Mouse (Mus musculus): ENCODE measurements around the gene Crmp1. TPM values are rescaled to one million over a fixed set of nuclear protein-coding genes. Genes with fewer than 3 reads are reported as not detected.

The Crmp1 gene
- polyA plus RNA-seq, 1 experiment from 2014 or later: 15.6 TPM

DNA sequence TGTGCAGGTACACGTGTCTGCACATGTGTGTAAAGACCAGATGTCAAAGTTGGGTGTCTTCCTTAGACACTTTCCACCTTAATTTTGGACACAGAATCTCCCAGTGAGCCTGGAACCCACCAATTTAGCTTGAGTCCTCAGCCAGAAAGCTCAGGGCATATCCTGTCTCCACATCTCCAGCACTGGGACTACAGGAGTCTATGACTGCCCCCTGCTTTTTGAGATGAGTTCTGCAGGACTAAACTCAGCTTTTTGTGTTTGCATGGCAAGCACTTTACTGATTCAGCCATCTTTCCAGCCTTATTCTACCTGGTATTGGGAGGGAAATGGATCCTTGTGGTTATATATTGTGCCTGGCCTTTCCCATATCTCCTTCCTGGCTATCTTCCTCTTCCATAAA, 36.3 kb upstream of the Crmp1 start:
- Histone ChIP-seq H3K27me3 (ENCODE audit: insufficient read depth, low read length) (no peaks in the 10 kb centered on the region), H3K27ac (ENCODE audit: low read depth) (no peak overlapping the region), H3K4me3 (ENCODE audit: low read depth, low read length) (no peak overlapping the region), H3K9me3 (ENCODE audit: low read depth, low read length) (no peaks in the 10 kb centered on the region), H3K36me3 (ENCODE audit: insufficient read depth) (no peaks in the 10 kb centered on the region), H3K4me1 (ENCODE audit: insufficient read depth) (no peaks in the 10 kb centered on the region), H3K9ac (no peak overlapping the region), H3K4me2 (no peak overlapping the region)
- WGBS: 68% methylated on average over 1 of the region's 1 CpGs
- ATAC-seq (ENCODE audit: insufficient read depth) (no peak), DNase-seq (peak; percentile 39)
- peak; percentile 40 for TF ChIP-seq CTCF (IDR thresholded peaks at IDR 0.05; ENCODE audit: low read depth)

DNA sequence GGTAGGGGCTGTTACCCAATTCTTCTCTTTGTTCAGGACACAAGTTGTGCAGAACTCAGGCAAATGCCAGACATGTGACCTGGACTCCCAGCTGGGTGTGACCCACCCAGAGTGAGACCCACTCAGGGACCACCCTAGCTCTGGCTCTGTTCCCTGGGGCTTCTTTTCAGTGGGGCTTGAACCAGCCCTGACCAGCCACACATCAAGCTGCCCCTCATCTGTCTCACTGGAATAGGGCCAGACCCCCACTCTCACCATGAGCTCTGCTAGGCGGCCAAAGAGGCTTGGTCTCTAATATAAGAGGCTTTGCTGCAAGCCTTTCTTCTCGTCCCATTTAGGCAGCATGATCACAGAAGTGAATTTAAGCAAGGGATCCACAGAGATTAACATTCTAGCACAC, 35.4 kb upstream of the Crmp1 start:
- DNase-seq: peak; percentile 27
- Histone ChIP-seq H3K9me3 (ENCODE audit: low read depth, low read length) (no peaks in the 10 kb centered on the region), H3K27ac (ENCODE audit: low read depth) (no peak overlapping the region), H3K4me2 (no peak overlapping the region), H3K27me3 (ENCODE audit: insufficient read depth, low read length) (no peaks in the 10 kb centered on the region), H3K9ac (no peak overlapping the region), H3K4me1 (ENCODE audit: insufficient read depth) (no peaks in the 10 kb centered on the region), H3K36me3 (ENCODE audit: insufficient read depth) (no peaks in the 10 kb centered on the region), H3K4me3 (ENCODE audit: low read depth, low read length) (no peak overlapping the region)
- 42% methylated on average over 2 of the region's 2 CpGs for WGBS
- no peak; the same call in 1 of the 2 replicates for ATAC-seq (ENCODE audit: insufficient read depth)
- no peak for TF ChIP-seq CTCF (IDR thresholded peaks at IDR 0.05; ENCODE audit: low read depth)

DNA sequence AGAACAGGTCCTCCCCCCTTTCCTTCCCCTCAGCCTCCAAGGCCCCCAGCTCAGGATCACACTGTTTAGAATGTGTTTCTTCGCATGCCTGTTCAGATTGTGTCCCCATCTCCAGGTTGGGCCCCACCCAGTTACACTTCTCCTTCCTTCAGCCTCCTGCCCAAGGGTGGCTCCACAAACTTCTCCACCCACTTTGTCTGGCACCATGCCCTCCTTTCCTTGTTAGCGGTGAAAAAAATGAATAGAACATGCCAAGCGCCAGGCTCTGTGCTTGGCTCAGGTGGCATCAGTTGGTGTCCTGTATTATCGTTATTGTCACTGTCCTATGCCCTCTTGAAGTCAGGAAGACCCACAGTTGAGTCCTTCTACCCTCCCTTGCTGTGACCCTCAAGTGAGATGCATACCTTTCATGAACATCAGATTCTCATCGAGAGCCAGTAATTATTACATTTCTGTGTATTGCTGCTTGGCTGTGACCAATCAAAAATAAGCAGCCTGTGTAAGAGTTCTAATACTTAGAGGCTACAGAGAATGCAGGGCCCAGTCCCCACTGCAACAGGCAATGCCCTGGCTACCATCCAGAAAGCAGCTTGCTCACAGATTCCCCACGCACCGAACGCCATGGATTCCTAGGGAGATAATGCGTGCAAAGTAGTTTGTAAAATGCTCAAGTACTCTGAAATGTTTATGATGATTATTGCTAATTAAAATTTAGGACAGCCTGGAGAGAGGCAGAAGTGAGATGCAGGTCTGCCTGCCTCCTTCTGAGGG, 28.6 kb upstream of the Crmp1 start:
- 75% methylated on average over 9 of the region's 9 CpGs for WGBS
- H3K36me3 ChIP-seq (ENCODE audit: insufficient read depth): no peaks in the 10 kb centered on the region
- no peaks in the 10 kb centered on the region for H3K27me3 ChIP-seq (ENCODE audit: insufficient read depth, low read length)
- no peak overlapping the region for H3K4me3 ChIP-seq (ENCODE audit: low read depth, low read length)
- H3K9me3 ChIP-seq (ENCODE audit: low read depth, low read length): no peaks in the 10 kb centered on the region
- ATAC-seq (ENCODE audit: insufficient read depth): no peak
- H3K4me2 ChIP-seq: no peak overlapping the region
- no peak overlapping the region for H3K27ac ChIP-seq (ENCODE audit: low read depth)
- H3K9ac ChIP-seq: no peak overlapping the region
- no peak for DNase-seq
- TF ChIP-seq CTCF (IDR thresholded peaks at IDR 0.05; ENCODE audit: low read depth): no peak
- no peaks in the 10 kb centered on the region for H3K4me1 ChIP-seq (ENCODE audit: insufficient read depth)

DNA sequence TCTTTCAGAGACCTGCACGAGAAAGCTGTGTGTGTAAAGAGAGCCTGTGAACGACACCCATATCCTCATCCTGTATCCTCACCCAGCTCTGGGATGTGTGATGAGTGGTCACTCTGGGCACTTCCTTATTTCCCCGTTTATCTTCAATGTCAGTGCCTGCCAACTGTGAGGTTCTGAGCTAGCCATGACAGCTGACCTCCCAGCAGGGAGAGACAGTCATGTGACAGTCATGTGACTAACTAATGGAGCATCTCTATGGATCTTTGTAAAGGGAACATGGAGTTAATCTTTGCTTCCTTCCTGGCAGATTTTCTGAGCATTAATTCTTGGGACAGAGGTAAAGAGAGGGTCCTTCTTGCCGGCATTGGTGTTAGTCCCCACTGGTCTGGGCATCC, 28.0 kb upstream of the Crmp1 start:
- no peaks in the 10 kb centered on the region for H3K36me3 ChIP-seq (ENCODE audit: insufficient read depth)
- no peak overlapping the region for H3K9ac ChIP-seq
- no peaks in the 10 kb centered on the region for H3K9me3 ChIP-seq (ENCODE audit: low read depth, low read length)
- no peak overlapping the region for H3K4me2 ChIP-seq
- 60% methylated on average over 4 of the region's 4 CpGs for WGBS
- no peak overlapping the region for H3K4me3 ChIP-seq (ENCODE audit: low read depth, low read length)
- no peak for ATAC-seq (ENCODE audit: insufficient read depth)
- H3K27me3 ChIP-seq (ENCODE audit: insufficient read depth, low read length): no peaks in the 10 kb centered on the region
- DNase-seq: no peak
- no peak overlapping the region for H3K27ac ChIP-seq (ENCODE audit: low read depth)
- TF ChIP-seq CTCF (IDR thresholded peaks at IDR 0.05; ENCODE audit: low read depth): no peak
- no peaks in the 10 kb centered on the region for H3K4me1 ChIP-seq (ENCODE audit: insufficient read depth)

DNA sequence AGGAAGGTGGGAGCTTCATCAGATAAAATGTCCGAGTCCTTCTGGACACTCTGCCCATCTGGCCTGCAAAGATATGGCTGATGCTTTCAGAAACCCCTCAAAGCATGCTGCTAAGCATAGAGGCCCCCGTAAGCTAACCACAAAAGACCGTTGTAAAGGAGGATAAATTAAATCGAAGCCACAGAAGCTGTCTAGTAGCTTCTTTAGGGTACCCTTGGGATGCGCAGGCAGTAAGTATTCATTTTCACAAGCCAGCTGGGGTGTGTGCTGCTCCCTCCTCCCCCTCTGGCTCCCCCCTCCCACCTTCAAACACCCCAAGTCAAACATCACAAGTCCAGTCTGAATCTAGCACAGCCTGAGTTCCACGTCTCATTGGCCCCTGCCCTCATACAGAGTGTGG, 27.1 kb upstream of the Crmp1 start:
- DNase-seq (no peak), ATAC-seq (ENCODE audit: insufficient read depth) (no peak)
- Histone ChIP-seq H3K4me2 (no peak overlapping the region), H3K9me3 (ENCODE audit: low read depth, low read length) (no peaks in the 10 kb centered on the region), H3K9ac (no peak overlapping the region), H3K27me3 (ENCODE audit: insufficient read depth, low read length) (no peaks in the 10 kb centered on the region), H3K27ac (ENCODE audit: low read depth) (no peak overlapping the region), H3K4me1 (ENCODE audit: insufficient read depth) (no peaks in the 10 kb centered on the region), H3K4me3 (ENCODE audit: low read depth, low read length) (no peak overlapping the region), H3K36me3 (ENCODE audit: insufficient read depth) (no peaks in the 10 kb centered on the region)
- WGBS: 82% methylated on average over 6 of the region's 6 CpGs
- no peak for TF ChIP-seq CTCF (IDR thresholded peaks at IDR 0.05; ENCODE audit: low read depth)

DNA sequence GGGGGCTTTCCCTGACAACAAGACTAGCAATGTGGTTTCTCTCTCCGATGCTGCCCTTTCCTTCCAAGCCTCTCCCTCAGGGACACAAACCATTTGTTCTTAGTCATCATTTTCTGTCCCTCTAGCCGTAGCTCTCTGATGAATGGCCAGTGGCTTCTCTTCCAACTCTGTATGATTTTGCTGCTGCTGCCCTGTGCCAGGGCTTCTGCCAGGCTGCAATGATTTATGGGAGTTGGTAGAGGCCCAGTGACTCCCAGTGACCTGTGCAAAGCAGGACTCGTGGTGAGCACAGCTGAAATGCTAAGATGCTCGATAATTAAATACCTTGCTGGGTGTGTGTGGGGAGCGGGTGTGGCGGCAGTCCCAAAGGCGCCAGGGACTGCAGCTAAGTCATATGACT, 26.5 kb upstream of the Crmp1 start:
- no peak for TF ChIP-seq CTCF (IDR thresholded peaks at IDR 0.05; ENCODE audit: low read depth)
- WGBS: 88% methylated on average over 7 of the region's 7 CpGs
- H3K4me2 ChIP-seq: no peak overlapping the region
- ATAC-seq (ENCODE audit: insufficient read depth): no peak
- H3K4me1 ChIP-seq (ENCODE audit: insufficient read depth): no peaks in the 10 kb centered on the region
- H3K27ac ChIP-seq (ENCODE audit: low read depth): no peak overlapping the region
- no peak overlapping the region for H3K9ac ChIP-seq
- no peaks in the 10 kb centered on the region for H3K9me3 ChIP-seq (ENCODE audit: low read depth, low read length)
- H3K36me3 ChIP-seq (ENCODE audit: insufficient read depth): no peaks in the 10 kb centered on the region
- no peak for DNase-seq
- no peaks in the 10 kb centered on the region for H3K27me3 ChIP-seq (ENCODE audit: insufficient read depth, low read length)
- no peak overlapping the region for H3K4me3 ChIP-seq (ENCODE audit: low read depth, low read length)

DNA sequence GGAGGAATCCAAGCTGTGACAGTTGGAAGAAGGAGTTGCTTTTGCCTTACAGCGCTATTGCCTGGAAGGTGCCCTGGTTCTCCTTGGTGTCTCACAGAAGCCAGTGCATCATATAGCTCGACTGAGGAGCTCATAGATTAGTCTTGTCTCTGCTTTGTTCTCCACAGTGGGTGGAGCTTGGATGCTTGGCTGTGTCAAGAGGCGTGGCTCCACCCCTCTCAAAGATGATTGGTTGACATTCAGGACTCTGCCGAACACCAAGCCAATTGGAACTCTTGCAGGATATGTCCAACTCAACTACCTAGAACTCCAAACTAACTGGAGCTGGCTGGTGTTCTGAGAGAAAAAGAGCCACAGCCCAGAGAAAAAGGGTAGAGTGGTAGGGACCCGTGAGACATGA, 22.1 kb upstream of the Crmp1 start:
- H3K4me1 ChIP-seq (ENCODE audit: insufficient read depth): no peaks in the 10 kb centered on the region
- no peaks in the 10 kb centered on the region for H3K27me3 ChIP-seq (ENCODE audit: insufficient read depth, low read length)
- no peak overlapping the region for H3K9ac ChIP-seq
- DNase-seq (no peak), ATAC-seq (ENCODE audit: insufficient read depth) (no peak)
- no peak overlapping the region for H3K4me2 ChIP-seq
- no peak overlapping the region for H3K4me3 ChIP-seq (ENCODE audit: low read depth, low read length)
- H3K27ac ChIP-seq (ENCODE audit: low read depth): no peak overlapping the region
- no peaks in the 10 kb centered on the region for H3K36me3 ChIP-seq (ENCODE audit: insufficient read depth)
- H3K9me3 ChIP-seq (ENCODE audit: low read depth, low read length): no peaks in the 10 kb centered on the region
- TF ChIP-seq CTCF (IDR thresholded peaks at IDR 0.05; ENCODE audit: low read depth): no peak
- 34% methylated on average over 5 of the region's 5 CpGs for WGBS

Data from lung, embryonic 14.5 days (tissue).